9 mouse cellular contexts compared by ENCODE assay signal in the genomic region with DNA sequence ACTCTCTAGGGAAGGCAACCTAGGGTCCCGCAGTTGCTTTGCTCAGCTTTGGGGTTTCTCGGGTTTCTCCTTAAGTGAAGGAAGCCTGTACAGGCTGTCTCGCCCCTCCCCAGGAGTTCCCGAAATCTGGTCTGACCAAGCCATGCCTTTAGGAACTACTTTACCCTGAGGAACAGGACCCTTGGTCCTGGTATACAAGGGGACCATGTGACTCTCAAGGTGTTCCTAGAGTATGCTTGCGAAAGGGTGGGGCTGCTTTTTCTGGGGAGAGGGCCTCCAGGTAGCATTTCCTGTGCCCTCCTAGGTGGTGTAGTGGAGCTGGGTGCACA. TPM values are rescaled to one million over a fixed set of nuclear protein-coding genes. Genes with fewer than 3 reads are reported as not detected.
DNase-seq lines count a peak whose midpoint lies in the region; ATAC-seq and TF ChIP-seq lines count a peak whose summit lies in the region.
"Had no signal": no experiment of that assay in that cellular context is flagged by ENCODE, and none has a peak within 500 bp of the region (broad histone marks: within the 10 kb centered on the region; RNA-seq: fewer than 3 reads in every experiment).

No protein-coding gene starts in this region.

- H3K27me3 ChIP-seq in heart, embryonic 12.5 days (replicated peaks): no peaks in the 10 kb centered on the region
- no peaks in the 10 kb centered on the region for H3K27me3 ChIP-seq in Patski
- H3K27me3 ChIP-seq in hindbrain, embryonic 16.5 days (replicated peaks; ENCODE audit: control insufficient read depth, insufficient read depth, low read length): no peaks in the 10 kb centered on the region
- no peaks in the 10 kb centered on the region for H3K27me3 ChIP-seq in midbrain, embryonic 11.5 days (ENCODE audit: control insufficient read depth, insufficient read depth, low read length)

- intact Hi-C loops in left cerebral cortex, postnatal 4 days (cut with DNase I): no loop called here

- H3K36me3 ChIP-seq in heart, embryonic 12.5 days: peaks cover 17% of the 10 kb centered on the region
- H3K36me3 ChIP-seq in hindbrain, embryonic 16.5 days (ENCODE audit: control insufficient read depth, insufficient read depth, low read length): peaks cover 3% of the 10 kb centered on the region; the same call in 1 of the 2 replicates
- no peaks in the 10 kb centered on the region for H3K36me3 ChIP-seq in midbrain, embryonic 11.5 days (ENCODE audit: control insufficient read depth, insufficient read depth, low read length)

- ATAC-seq in heart, embryonic 12.5 days (ENCODE audit: insufficient number of reproducible peaks, low FRiP score): peak; percentile 16
- peak; percentile 2 for ATAC-seq in Patski
- no peak; the same call in 1 of the 2 replicates for ATAC-seq in hindbrain, embryonic 16.5 days
- no peak; the same call in 1 of the 2 replicates for ATAC-seq in midbrain, embryonic 11.5 days (ENCODE audit: low FRiP score)

- peaks cover 3% of the 10 kb centered on the region; the same call in 1 of the 2 replicates for H3K4me1 ChIP-seq in heart, embryonic 12.5 days (replicated peaks)
- H3K4me1 ChIP-seq in hindbrain, embryonic 16.5 days (ENCODE audit: control insufficient read depth, insufficient read depth, low read depth, low read length): 0 out of 2 replicates have a peak, but pooled peaks cover 3% of the 10 kb centered on the region
- H3K4me1 ChIP-seq in midbrain, embryonic 11.5 days (ENCODE audit: control insufficient read depth, insufficient read depth, low read length): no peaks in the 10 kb centered on the region; the same call in 1 of the 2 replicates

- POLR2A ChIA-PET in Patski (lab: Charles Lee): interaction anchor here (0.8 to 1.9 kb wide), 2 partner anchors 10 to 13 kb away, joined by 3 to 12 read pairs; a partner anchor contains a TSS

- WGBS in heart, embryonic 12.5 days: 6% methylated on average over 5 of the region's 5 CpGs
- WGBS in hindbrain, embryonic 16.5 days: 8% methylated on average over 5 of the region's 5 CpGs
- WGBS in midbrain, embryonic 11.5 days: 6% methylated on average over 5 of the region's 5 CpGs

- H3K4me3 ChIP-seq in heart, embryonic 12.5 days: peak overlapping the region; percentile 71
- peak overlapping the region; percentile 78 for H3K4me3 ChIP-seq in hindbrain, embryonic 16.5 days (ENCODE audit: low read length)
- H3K4me3 ChIP-seq in midbrain, embryonic 11.5 days (ENCODE audit: low read depth, low read length): peak overlapping the region; percentile 62

- peak overlapping the region; percentile 80 for H3K9ac ChIP-seq in heart, embryonic 12.5 days
- H3K9ac ChIP-seq in hindbrain, embryonic 16.5 days (ENCODE audit: low read depth, low read length): peak overlapping the region; percentile 85
- H3K9ac ChIP-seq in midbrain, embryonic 11.5 days (ENCODE audit: low read length): peak overlapping the region; percentile 85

- H3K4me2 ChIP-seq in heart, embryonic 12.5 days: peak overlapping the region; percentile 80
- peak overlapping the region; percentile 75 for H3K4me2 ChIP-seq in hindbrain, embryonic 16.5 days (ENCODE audit: low read length)
- H3K4me2 ChIP-seq in midbrain, embryonic 11.5 days: peak overlapping the region; percentile 57

- in situ Hi-C loops in Patski (cut with MboI; ENCODE audit: low pct_unique_long_range_greater_than_20kb): no loop called here

- H3K9me3 ChIP-seq in heart, embryonic 12.5 days (replicated peaks): no peaks in the 10 kb centered on the region
- no peaks in the 10 kb centered on the region for H3K9me3 ChIP-seq in hindbrain, embryonic 16.5 days (ENCODE audit: control insufficient read depth, low read length)
- H3K9me3 ChIP-seq in midbrain, embryonic 11.5 days (ENCODE audit: control insufficient read depth, low read length): no peaks in the 10 kb centered on the region

- DNase-seq in heart, adult 8-10 months (ENCODE audit: low spot score): no peak
- no peak for DNase-seq in Patski (ENCODE audit: low read depth, low spot score)
- no peak for DNase-seq in midbrain, embryonic 11.5 days (ENCODE audit: low spot score, missing footprints)
- no peak for DNase-seq in thymus, postnatal 14 days
- no peak for DNase-seq in left cerebral cortex, postnatal 4 days
- no peak for DNase-seq in frontal cortex, postnatal 10 days (ENCODE audit: low spot score in 2 of 2)

- CTCF ChIA-PET in Patski (lab: Charles Lee): no interaction called here

- TF ChIP-seq CTCF in Patski (IDR thresholded peaks at IDR 0.05): no peak

- H3K27ac ChIP-seq in heart, embryonic 12.5 days (ENCODE audit: poor library complexity, severe bottlenecking): no peak overlapping the region
- H3K27ac ChIP-seq in hindbrain, embryonic 16.5 days (ENCODE audit: low read depth, low read length): no peak overlapping the region
- no peak overlapping the region for H3K27ac ChIP-seq in midbrain, embryonic 11.5 days (ENCODE audit: low read depth, low read length)

RNA-seq across cellular contexts. Expression of a gene that starts 9.7 kb away (rescaled TPM):
- 174 and 176 TPM in 2 replicates for polyA plus RNA-seq in heart, embryonic 12.5 days (2016; fragmentation: Nextera tagmentation; extraction: Ambion mirVana)
- 100 to 1,000 TPM; 476 to 541 (median 510) TPM for total RNA-seq in heart, adult 8-10 months (2022)
- 170 TPM for polyA plus RNA-seq in Patski (2021)
- 124 and 128 TPM in 2 replicates for polyA plus RNA-seq in hindbrain, embryonic 16.5 days (2015; fragmentation: Nextera tagmentation; extraction: Ambion mirVana)
- 163 and 178 TPM in 2 replicates for polyA plus RNA-seq in midbrain, embryonic 11.5 days (2014; fragmentation: Nextera tagmentation; extraction: Ambion mirVana)
- total RNA-seq in left cerebral cortex, postnatal 4 days (2021): 10 to 100 TPM; 55.1 to 59.6 TPM

RNA-seq across cellular contexts. Expression of a gene that starts 10.4 kb away (rescaled TPM):
- polyA plus RNA-seq in heart, embryonic 12.5 days (2016; fragmentation: Nextera tagmentation; extraction: Ambion mirVana): 14.5 and 16.3 TPM in 2 replicates
- 1 to 10 TPM; 2.2 to 4.0 (median 2.6) TPM for total RNA-seq in heart, adult 8-10 months (2022)
- 9.8 TPM for polyA plus RNA-seq in Patski (2021)
- 8.9 and 9.9 TPM in 2 replicates for polyA plus RNA-seq in hindbrain, embryonic 16.5 days (2015; fragmentation: Nextera tagmentation; extraction: Ambion mirVana)
- polyA plus RNA-seq in midbrain, embryonic 11.5 days (2014; fragmentation: Nextera tagmentation; extraction: Ambion mirVana): 12.1 and 14.7 TPM in 2 replicates
- total RNA-seq in left cerebral cortex, postnatal 4 days (2021): 1 to 10 TPM; 6.1 to 6.8 TPM
- total RNA-seq: MEL had no signal

RNA-seq across cellular contexts. Expression of a gene that starts 11.4 kb away (rescaled TPM):
- polyA plus RNA-seq in heart, embryonic 12.5 days (2016; fragmentation: Nextera tagmentation; extraction: Ambion mirVana): 28.3 and 28.9 TPM in 2 replicates
- total RNA-seq in heart, adult 8-10 months (2022): 10 to 100 TPM; 24.2 to 32.4 (median 29.3) TPM
- polyA plus RNA-seq in Patski (2021): 23.2 TPM
- 31.1 and 32.1 TPM in 2 replicates for polyA plus RNA-seq in hindbrain, embryonic 16.5 days (2015; fragmentation: Nextera tagmentation; extraction: Ambion mirVana)
- 21.4 and 31.2 TPM in 2 replicates for polyA plus RNA-seq in midbrain, embryonic 11.5 days (2014; fragmentation: Nextera tagmentation; extraction: Ambion mirVana)
- total RNA-seq in left cerebral cortex, postnatal 4 days (2021): 10 to 100 TPM; 24.7 to 27.3 TPM

RNA-seq across cellular contexts. Expression of a gene that starts 23.7 kb away (rescaled TPM):
- 75.4 and 83.0 TPM in 2 replicates for polyA plus RNA-seq in heart, embryonic 12.5 days (2016; fragmentation: Nextera tagmentation; extraction: Ambion mirVana)
- total RNA-seq in heart, adult 8-10 months (2022): 10 to 100 TPM; 65.8 to 83.2 (median 76.9) TPM
- polyA plus RNA-seq in Patski (2021): 50.1 TPM
- 39.9 and 43.1 TPM in 2 replicates for polyA plus RNA-seq in hindbrain, embryonic 16.5 days (2015; fragmentation: Nextera tagmentation; extraction: Ambion mirVana)
- polyA plus RNA-seq in midbrain, embryonic 11.5 days (2014; fragmentation: Nextera tagmentation; extraction: Ambion mirVana): 13.5 and 13.8 TPM in 2 replicates
- total RNA-seq in left cerebral cortex, postnatal 4 days (2021): 10 to 100 TPM; 10.4 to 15.3 TPM

RNA-seq across cellular contexts. Expression of a gene that starts 28.7 kb away (rescaled TPM):
- polyA plus RNA-seq in heart, embryonic 12.5 days (2016; fragmentation: Nextera tagmentation; extraction: Ambion mirVana): 0.08 TPM in 1 of 2 replicates, not detected in the other
- 1 to 10 TPM in 1 of 4 experiments, under 1 TPM in 3; 0.23 to 1.2 (median 0.64) TPM for total RNA-seq in heart, adult 8-10 months (2022)
- polyA plus RNA-seq in Patski (2021): 0.01 TPM
- 30.8 and 31.2 TPM in 2 replicates for polyA plus RNA-seq in hindbrain, embryonic 16.5 days (2015; fragmentation: Nextera tagmentation; extraction: Ambion mirVana)
- polyA plus RNA-seq in midbrain, embryonic 11.5 days (2014; fragmentation: Nextera tagmentation; extraction: Ambion mirVana): 0.59 and 0.89 TPM in 2 replicates
- total RNA-seq in left cerebral cortex, postnatal 4 days (2021): 10 to 100 TPM; 77.0 to 80.8 TPM
- total RNA-seq: MEL had no signal

Comparison
In these comparisons a context has a peak if more than half of its experiments do, and no peak if none do; other contexts are left out.
1. ATAC-seq: peak in heart, embryonic 12.5 days (single experiment) and Patski (single experiment); none in hindbrain, embryonic 16.5 days (single experiment) and midbrain, embryonic 11.5 days (single experiment).
2. Peak in every context shown above with its lines, with median percentiles within 50 percentile points of each other: H3K4me2 ChIP-seq, H3K4me3 ChIP-seq and H3K9ac ChIP-seq.